Mouse (Mus musculus) left cerebral cortex, adult 2 months (tissue): ENCODE measurements around the gene Mamdc4. TPM values are rescaled to one million over a fixed set of nuclear protein-coding genes. Genes with fewer than 3 reads are reported as not detected.

Experiments
- DNase-seq, 2 experiments: peaks; one replicate each; pipeline ENCODE4 v3.0.0; 2021 to 2022; ENCODE audit warnings: low spot score in 2 of 2, mixed read lengths in 1 of 2; ENCODE audit errors: extremely low spot score in 1 of 2
- H3K27ac ChIP-seq: fragments of 200-600 bp; 2 replicates; pipeline ENCODE4 v1.8.1; 2022
- H3K4me3 ChIP-seq: fragments of 200-600 bp; 2 replicates; pipeline ENCODE4 v1.8.1; 2022
- CTCF ChIP-seq: fragments of 200-600 bp; IDR thresholded peaks from 2 replicates; pipeline ENCODE4 v1.8.1; 2022; ENCODE audit warnings: antibody characterized with exemption, mild to moderate bottlenecking, moderate library complexity
- intact Hi-C: fragments of 180-260 bp; cut with DNase I; formaldehyde crosslinking; loops from one replicate; pipeline ENCODE4 v1.15.1; 2025
- total RNA-seq, 2 experiments: library from RNA; stranded (reverse); gene quantifications; 2 replicates each; pipeline ENCODE4 v1.2.3; 2021

Mamdc4 gene
- total RNA-seq, 2 experiments from 2014 or later = 1.8 to 2.6 TPM

DNA sequence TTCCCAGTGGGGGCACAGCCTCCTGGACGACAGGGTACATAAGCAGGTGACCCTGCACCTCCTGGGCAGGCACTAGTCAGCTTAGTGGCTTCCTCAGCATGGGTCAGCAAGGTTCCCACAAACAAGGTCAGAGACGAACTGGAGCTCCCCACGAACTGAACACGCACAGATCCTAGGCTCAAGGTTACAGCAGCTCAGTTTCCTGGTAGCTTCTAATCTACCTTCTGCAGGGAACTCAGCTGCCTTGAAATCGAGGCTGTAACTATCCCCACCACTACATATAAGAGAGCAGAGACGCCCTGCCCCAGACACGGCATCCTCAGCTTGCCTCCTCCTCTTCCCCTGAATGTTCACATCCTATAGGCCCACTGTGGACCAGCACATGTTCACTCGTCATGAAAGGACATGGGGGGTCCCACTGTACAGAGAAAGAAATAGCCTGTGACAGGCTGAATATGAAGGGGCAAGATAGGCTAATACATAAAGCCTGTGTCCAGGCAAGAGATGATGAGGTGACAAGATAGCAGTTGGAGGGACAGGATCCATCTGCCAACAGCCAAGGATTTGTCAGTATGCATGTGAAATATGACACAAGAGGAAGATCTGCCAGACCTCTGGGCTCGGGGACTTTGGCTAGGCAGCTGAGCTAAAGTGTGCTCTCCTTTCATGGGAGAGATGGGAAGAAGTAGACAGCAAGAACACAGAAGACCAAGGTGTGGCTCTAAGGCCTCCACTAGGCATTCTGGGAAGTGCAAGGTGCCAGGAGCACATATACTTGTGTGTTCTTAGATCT is 47.9 kb downstream of the Mamdc4 start:
- Histone ChIP-seq H3K4me3 (no peak overlapping the region), H3K27ac (no peak overlapping the region)
- DNase-seq = no peak
- intact Hi-C loops = no loop called here
- no peak for TF ChIP-seq CTCF

Other genes with a start within 250 kb of the Mamdc4 start
- gene Man1b1, start 242.5 kb downstream of the Mamdc4 start, total RNA-seq = 10 to 100 TPM; 56.0 to 62.4 TPM
- gene Dpp7, start 218.5 kb downstream of the Mamdc4 start, total RNA-seq = 10 to 100 TPM; 32.2 to 33.9 TPM
- 10 to 100 TPM; 15.8 to 24.9 TPM for gene Uap1l1, start 209.2 kb downstream of the Mamdc4 start, total RNA-seq
- gene Sapcd2, start 202.5 kb downstream of the Mamdc4 start, total RNA-seq = 1 to 10 TPM; 2.1 to 2.7 TPM
- gene Entpd2, start 179.0 kb downstream of the Mamdc4 start, total RNA-seq = 10 to 100 TPM; 11.5 to 13.1 TPM
- gene Npdc1, start 175.5 kb downstream of the Mamdc4 start, total RNA-seq = 100 to 1,000 TPM; 337 to 366 TPM
- under 1 TPM in 1 of 2 experiments, not detected in 1; 0.43 TPM for gene Fut7, start 151.6 kb downstream of the Mamdc4 start, total RNA-seq
- gene Abca2, start 146.1 kb downstream of the Mamdc4 start, total RNA-seq = 100 to 1,000 TPM; 160 to 168 TPM
- not detected for gene Clic3, start 118.0 kb downstream of the Mamdc4 start, total RNA-seq
- gene Paxx, start 113.8 kb downstream of the Mamdc4 start, total RNA-seq = 10 to 100 TPM; 65.9 to 75.3 TPM
- 1,000 to 10,000 TPM; 1,632 to 2,529 TPM for gene Ptgds, start 104.8 kb downstream of the Mamdc4 start, total RNA-seq
- gene Lcn12, start 80.9 kb downstream of the Mamdc4 start, total RNA-seq = not detected
- 100 to 1,000 TPM; 120 to 122 TPM for gene Fbxw5, start 74.1 kb downstream of the Mamdc4 start, total RNA-seq
- gene C8g, start 73.1 kb downstream of the Mamdc4 start, total RNA-seq = 1 to 10 TPM; 1.4 to 1.5 TPM
- gene Traf2, start 27.9 kb downstream of the Mamdc4 start, total RNA-seq = 10 to 100 TPM; 10.4 to 11.0 TPM
- gene Edf1, start 17.0 kb downstream of the Mamdc4 start, total RNA-seq = 100 to 1,000 TPM; 190 to 202 TPM
- 10 to 100 TPM; 64.0 to 70.5 TPM for gene Phpt1, start 379 bp upstream of the Mamdc4 start, total RNA-seq
- gene Ajm1, start 6.9 kb upstream of the Mamdc4 start, total RNA-seq = 100 to 1,000 TPM; 102 to 104 TPM
- 100 to 1,000 TPM; 157 to 163 TPM for gene Rabl6, start 33.7 kb upstream of the Mamdc4 start, total RNA-seq
- gene Ccdc183, start 42.8 kb upstream of the Mamdc4 start, total RNA-seq = not detected
- gene Tmem141, start 47.2 kb upstream of the Mamdc4 start, total RNA-seq = 10 to 100 TPM; 21.6 to 22.3 TPM
- gene Fcna, start 53.2 kb upstream of the Mamdc4 start, total RNA-seq = under 1 TPM; 0.25 to 0.70 TPM
- not detected for gene Lcn8, start 78.3 kb upstream of the Mamdc4 start, total RNA-seq
- gene Lcn5, start 83.1 kb upstream of the Mamdc4 start, total RNA-seq = not detected
- gene Lcn6, start 101.9 kb upstream of the Mamdc4 start, total RNA-seq = not detected
- not detected for gene Lcn10, start 107.9 kb upstream of the Mamdc4 start, total RNA-seq
- not detected for gene Obp2a, start 125.2 kb upstream of the Mamdc4 start, total RNA-seq
- 10 to 100 TPM; 82.6 to 89.9 TPM for gene Bmyc, start 131.9 kb upstream of the Mamdc4 start, total RNA-seq
- under 1 TPM in 1 of 2 experiments, not detected in 1; 0.50 TPM for gene Obp2b, start 162.2 kb upstream of the Mamdc4 start, total RNA-seq
- gene Lcn3, start 190.7 kb upstream of the Mamdc4 start, total RNA-seq = not detected
- gene Lcn11, start 202.2 kb upstream of the Mamdc4 start, total RNA-seq = not detected
- gene Gm13539, start 207.4 kb upstream of the Mamdc4 start, total RNA-seq = not detected
- not detected for gene Glt6d1, start 241.0 kb upstream of the Mamdc4 start, total RNA-seq
- not detected for gene Lcn9, start 248.3 kb upstream of the Mamdc4 start, total RNA-seq